Mouse (Mus musculus): ENCODE results near the gene Nudt15. TPM values are rescaled to one million over a fixed set of nuclear protein-coding genes. Genes with fewer than 3 reads are reported as not detected.
A peak's percentile ranks its signal among the peaks of the same experiment; 100 is the strongest.

The Nudt15 gene
- total RNA-seq, 2 experiments from 2014 or later: 4.4 to 5.3 TPM

GRCm38 (mm10) chr14:73508630-73509395, 39.2 kb downstream of the Nudt15 start:
- no peak for DNase-seq (ENCODE audit: low spot score)

- DNase-seq (ENCODE audit: low spot score): no peak
Observed at GRCm38 (mm10) chr14:73507702-73508376, 40.2 kb downstream of the Nudt15 start.

- DNase-seq (ENCODE audit: low spot score): no peak
Observed at GRCm38 (mm10) chr14:73507200-73507599, 40.8 kb downstream of the Nudt15 start.

DNA sequence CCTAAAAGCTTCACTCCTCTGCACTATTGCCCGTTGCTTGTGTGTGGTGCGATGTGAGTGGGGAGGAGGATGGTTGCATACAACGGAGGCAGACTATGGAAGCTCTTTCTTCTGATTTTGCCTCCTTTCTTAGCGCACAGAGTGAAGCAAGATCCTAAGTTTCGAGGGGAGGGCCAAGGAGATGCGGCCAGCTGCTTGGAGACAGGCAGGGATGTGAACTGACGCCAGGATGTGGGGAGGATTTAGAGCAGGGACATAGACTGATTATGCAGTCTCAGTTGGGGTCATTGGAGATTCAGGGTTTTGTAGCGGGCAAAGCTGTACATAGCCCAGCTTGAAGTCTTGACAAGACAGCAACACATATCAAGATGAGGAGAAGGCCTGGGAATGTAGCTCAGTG, 41.8 kb downstream of the Nudt15 start:
- DNase-seq (ENCODE audit: low spot score): no peak

- no peak for DNase-seq (ENCODE audit: low spot score)
Observed at GRCm38 (mm10) chr14:73503237-73503933, 44.7 kb downstream of the Nudt15 start.

DNA sequence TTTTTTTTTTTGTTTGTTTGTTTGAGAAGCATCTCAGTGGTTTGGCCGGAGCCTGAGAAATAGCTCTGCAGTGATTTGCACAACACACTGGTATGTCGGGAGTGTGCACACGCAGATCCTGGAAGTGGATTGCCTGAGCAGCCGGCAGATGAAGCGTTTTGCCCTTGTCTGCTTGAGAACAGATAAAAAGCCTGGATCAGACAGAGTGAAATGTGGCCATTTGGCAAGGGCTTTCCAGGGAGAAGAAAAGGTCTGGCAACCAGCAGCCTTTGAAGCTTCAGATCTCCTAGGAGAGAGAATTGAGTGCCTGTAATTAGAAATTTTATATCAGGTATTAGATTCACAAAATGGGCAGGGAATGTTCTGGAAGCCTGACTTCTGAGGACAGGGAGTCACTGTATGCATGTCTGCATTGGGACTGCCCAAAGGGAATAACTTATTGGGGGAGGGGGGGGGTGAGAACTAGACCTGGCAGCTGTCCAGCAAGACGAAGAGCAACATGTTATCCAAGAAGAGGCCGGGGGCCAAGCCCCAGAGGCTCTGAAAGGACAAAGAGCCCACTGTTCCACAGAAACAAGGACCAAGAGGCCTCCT, 45.4 kb downstream of the Nudt15 start:
- DNase-seq (ENCODE audit: low spot score): no peak

- DNase-seq (ENCODE audit: low spot score): no peak
Observed at GRCm38 (mm10) chr14:73501721-73502120, 46.3 kb downstream of the Nudt15 start.

DNA sequence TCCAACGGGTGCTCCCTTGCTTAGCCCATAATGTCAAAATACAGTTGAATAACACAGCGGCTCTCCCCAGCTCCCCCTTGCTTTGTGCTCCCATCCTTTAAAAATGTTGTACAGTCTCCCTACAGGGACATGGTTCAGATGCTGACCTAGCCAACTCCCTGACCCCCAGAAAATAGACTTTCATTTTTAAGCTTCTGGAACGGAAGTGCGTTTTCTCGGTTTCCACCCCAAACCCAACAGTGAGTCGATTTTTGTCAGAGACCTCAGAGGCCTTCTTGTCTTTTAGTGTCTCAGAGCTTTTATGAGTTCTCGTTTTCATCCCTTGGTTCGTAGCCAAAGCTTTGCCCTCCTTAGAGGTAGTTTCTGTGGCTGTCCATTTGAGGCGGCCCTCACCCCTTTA, 46.8 kb downstream of the Nudt15 start:
- DNase-seq (ENCODE audit: low spot score): no peak

GRCm38 (mm10) chr14:73495753-73496152, 52.3 kb downstream of the Nudt15 start:
- DNase-seq (ENCODE audit: low spot score): no peak

- DNase-seq (ENCODE audit: low spot score): no peak
Observed at GRCm38 (mm10) chr14:73494122-73494521, 53.9 kb downstream of the Nudt15 start.

- no peak for DNase-seq (ENCODE audit: low spot score)
Observed at GRCm38 (mm10) chr14:73493356-73493755, 54.7 kb downstream of the Nudt15 start.

DNA sequence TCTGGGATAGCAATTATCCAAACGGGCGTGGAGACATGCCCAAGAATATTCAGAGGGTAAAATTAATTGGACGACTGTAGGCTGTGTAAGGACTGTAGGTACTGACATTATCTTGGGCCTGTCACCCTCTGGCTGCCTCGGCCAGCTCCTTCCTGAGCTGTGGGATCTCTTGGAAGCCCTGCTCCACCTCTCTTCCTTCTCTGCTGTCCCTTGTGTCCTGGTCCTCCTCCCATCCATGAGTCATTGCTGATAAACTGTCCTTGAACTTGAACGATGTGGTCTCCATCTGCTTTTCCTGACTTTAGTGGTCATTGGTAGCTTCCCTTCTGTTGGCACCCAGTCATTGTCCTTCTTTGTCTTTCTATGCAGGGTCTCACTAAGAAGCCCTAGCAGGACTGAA, 61.4 kb downstream of the Nudt15 start:
- DNase-seq (ENCODE audit: low spot score): no peak

DNA sequence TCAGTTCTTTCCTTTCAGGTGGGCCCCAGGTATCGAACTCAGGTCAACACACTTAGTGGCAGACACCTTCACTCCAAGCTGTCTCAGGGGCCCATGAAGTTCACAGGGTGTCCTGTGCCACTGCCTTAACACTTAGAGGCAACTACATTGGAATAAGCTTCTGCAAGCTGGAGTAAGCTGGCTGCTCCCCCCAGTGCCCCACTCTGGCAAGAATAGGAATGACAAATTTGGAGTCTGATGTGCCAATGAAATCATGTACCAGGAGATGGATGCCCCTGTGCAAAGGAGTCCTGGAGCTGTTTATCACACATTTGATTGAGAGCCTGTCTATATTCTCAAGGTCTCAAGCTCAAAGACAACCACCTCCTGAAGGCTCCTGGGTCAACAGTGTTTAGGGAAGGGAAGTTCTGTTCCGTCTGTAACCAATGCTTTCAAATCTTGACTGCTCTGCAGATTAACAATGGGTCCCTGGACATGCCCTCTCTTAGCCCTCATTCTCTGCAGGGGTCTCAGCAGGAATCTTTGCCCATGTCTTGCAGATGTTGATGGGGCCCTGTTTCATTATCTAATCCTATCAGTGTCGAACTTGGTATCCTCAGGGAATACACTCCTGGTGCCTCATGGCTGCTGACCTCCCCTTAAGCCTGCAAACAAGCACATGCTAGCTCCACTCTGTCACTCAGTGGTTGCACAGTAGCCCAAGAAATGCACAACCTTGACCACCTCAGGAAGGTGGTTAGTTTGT, 63.5 kb downstream of the Nudt15 start:
- no peak for DNase-seq (ENCODE audit: low spot score)

GRCm38 (mm10) chr14:73483516-73484229, 64.4 kb downstream of the Nudt15 start:
- DNase-seq (ENCODE audit: low spot score): no peak

DNA sequence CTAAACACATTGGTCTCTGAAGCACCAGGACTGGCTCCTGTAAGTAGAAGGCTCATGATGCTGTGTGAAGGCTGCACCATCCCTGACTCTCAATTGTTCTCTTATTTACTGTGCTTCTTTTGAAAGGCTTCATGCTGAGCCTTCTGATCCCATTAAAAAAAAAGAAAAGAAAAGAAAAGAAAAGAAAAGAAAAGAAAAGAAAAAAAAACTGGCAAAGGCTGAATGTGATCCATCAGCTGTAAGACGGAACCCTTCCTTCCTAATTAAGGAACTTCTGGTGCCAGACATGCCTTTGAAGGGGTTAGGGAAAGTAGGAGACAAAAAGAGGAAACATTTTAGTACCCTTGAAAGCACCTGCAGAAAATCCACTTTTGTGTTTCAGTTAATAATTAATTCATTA, 68.3 kb downstream of the Nudt15 start:
- DNase-seq (ENCODE audit: low spot score): no peak

GRCm38 (mm10) chr14:73478321-73478720, 69.7 kb downstream of the Nudt15 start:
- DNase-seq (ENCODE audit: low spot score): no peak

DNA sequence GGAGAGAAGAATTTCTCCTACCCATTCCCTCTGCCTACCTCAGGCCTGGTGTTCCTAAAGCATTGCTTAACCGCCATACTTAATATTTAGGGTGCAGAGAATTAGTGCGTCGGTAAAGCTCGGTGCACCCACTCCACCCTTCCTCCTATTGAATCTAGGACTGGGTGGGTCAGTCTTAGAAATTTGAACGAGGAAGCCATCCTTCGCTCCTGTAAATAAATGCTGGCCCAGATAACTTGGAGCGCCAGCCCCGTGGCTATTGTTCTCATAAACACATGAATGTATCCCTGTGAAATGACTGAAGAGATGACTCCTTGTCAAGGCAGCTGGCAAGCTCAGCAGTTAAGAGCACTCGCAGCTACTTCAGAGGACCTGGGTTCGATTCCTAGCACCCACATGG, 71.0 kb downstream of the Nudt15 start:
- DNase-seq (ENCODE audit: low spot score): no peak

DNA sequence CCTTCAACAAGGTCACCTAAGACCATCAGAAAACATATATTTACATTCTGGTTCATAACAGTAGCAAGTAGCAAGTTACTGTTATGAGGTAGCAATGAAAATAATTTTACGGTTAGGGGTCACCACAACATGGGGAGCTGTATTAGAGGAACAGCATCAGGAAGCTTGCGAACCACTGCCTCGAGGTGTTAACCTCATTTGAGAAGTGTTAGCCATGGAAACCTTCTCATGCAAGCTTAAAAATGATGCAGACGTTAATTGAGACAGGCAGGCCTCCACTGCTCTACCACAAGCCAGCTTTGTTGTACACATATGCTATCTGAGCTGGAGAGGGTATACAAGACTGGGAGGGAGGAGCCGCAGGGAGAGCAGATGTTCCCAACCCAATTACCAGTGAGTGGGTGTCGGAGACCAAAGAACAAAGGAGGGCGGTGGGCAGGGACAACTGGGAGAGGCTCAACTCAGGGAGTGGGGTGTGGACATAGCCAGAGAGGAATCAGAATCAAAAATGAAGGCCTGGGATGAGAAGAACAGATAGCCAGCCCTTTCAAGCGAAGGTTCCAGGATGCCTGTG, 71.6 kb downstream of the Nudt15 start:
- DNase-seq (ENCODE audit: low spot score): no peak

GRCm38 (mm10) chr14:73475506-73475905, 72.5 kb downstream of the Nudt15 start:
- peak; percentile 63 for DNase-seq (ENCODE audit: low spot score)

DNA sequence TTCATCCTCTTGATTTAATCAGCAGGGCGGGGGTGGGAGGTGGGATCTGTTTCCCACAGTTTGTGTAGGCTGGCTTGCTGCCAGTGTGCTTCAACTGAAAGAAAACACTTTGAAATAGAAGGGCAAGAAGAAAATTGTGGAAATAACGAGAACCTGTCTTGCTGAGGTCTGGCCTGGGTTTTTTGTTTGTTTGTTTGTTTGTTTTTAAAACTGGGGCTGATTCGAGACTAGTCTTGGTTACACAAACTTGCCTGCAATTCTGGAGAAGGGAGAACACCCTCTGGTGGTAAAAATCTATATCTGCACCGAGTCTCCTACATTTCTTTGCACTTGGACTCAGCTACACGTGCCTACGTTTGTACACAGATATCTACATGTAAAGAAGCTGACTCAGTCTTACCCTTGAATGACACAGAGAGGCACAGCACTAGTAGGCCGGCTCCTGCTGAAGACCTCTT, 73.4 kb downstream of the Nudt15 start:
- peak; percentile 58 for DNase-seq (ENCODE audit: low spot score)

All from gastrocnemius, adult 18-20 months (tissue).